Mouse (Mus musculus) stomach, postnatal 0 days (tissue): ENCODE measurements at regions not wholly inside any gene's neighbourhood (a gene's known extent, or its start where the extent isn't known, plus 50 kb on each side); places are given as distances from the start of the nearest gene placed in this dataset.

ENCODE experiments used
- CTCF ChIP-seq: IDR thresholded peaks from 2 replicates; pipeline ENCODE4 v1.5.1; 2016; ENCODE audit warnings: antibody characterized with exemption, low read depth, mild to moderate bottlenecking, moderate library complexity
- EP300 ChIP-seq: optimal IDR thresholded peaks from 2 replicates; pipeline ENCODE3; 2016; ENCODE audit warnings: antibody characterized with exemption

DNA sequence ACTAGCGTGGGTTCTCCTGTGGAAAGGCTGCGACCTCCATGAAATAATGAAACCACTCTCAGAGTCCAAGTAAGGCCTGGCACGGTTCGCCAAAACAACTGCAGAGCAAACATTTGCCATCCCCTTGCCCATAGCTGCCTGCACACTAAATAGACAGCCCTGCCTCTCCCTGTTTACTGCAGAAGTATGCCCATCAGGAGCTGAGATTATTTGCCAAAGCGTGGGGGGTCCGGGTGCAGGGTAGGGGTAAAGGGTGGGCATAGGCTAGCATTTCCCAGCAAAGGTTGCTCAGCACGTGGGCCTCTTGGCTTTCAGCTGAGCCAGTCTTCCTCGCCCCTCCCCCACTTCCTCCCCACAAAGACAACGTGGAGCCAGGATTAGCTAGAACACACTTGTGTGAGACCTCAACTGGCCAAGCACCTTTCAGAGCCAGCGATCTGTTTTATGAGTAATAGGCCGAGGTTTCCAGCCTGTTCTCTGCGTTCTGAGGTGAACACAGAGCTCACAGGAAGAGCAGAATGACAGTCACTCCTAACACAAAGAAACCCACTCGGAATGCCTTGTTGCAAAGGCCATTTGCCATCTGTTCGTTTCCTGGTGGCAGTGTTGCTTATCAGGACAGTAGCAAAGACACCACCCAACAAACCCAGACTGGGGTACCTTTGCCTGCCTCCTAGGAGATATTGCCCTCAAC lies 55.6 kb upstream of the Cep85l start:
- no peak for TF ChIP-seq CTCF
- TF ChIP-seq EP300: no peak
